Mouse (Mus musculus) frontal cortex, postnatal 25 days (tissue): ENCODE results near the gene Pigb.
"Not testable (repeated sequence)": the region's sequence is repeated elsewhere in the genome, so short reads cannot be mapped to it uniquely, and the experiment has no call there.

Experiments
- DNase-seq, 2 experiments: peaks; one replicate each; pipeline ENCODE4 v3.0.0; 2022; ENCODE audit warnings: low spot score in 2 of 2

Pigb gene

GRCm38 (mm10) chr9:73040080-73040479, at the start of gene Pigb:
Gene Pigb, minus strand, starts transcription at chr9:73040378.
- DNase-seq: no peak

- DNase-seq: no peak
Measured at GRCm38 (mm10) chr9:73089222-73089920, 49.2 kb upstream of the Pigb start.

- no peak for DNase-seq
Measured at GRCm38 (mm10) chr9:73087581-73087980, 47.4 kb upstream of the Pigb start.

- DNase-seq: no peak
Measured at GRCm38 (mm10) chr9:73087121-73087520, 46.9 kb upstream of the Pigb start.

GRCm38 (mm10) chr9:73085845-73086244, 45.7 kb upstream of the Pigb start:
- DNase-seq: no peak

GRCm38 (mm10) chr9:73083956-73084355, 43.8 kb upstream of the Pigb start:
- no peak for DNase-seq

- DNase-seq: no peak
Measured at GRCm38 (mm10) chr9:73082291-73083000, 42.3 kb upstream of the Pigb start.

- DNase-seq: no peak
Measured at GRCm38 (mm10) chr9:73079801-73080325, 39.7 kb upstream of the Pigb start.

GRCm38 (mm10) chr9:73079349-73079748, 39.2 kb upstream of the Pigb start:
- DNase-seq: not testable (repeated sequence)

- no peak for DNase-seq
Measured at GRCm38 (mm10) chr9:73073169-73073568, 33.0 kb upstream of the Pigb start.

- DNase-seq: no peak
Measured at GRCm38 (mm10) chr9:73072426-73072825, 32.2 kb upstream of the Pigb start.

- no peak for DNase-seq
Measured at GRCm38 (mm10) chr9:73070971-73071659, 30.9 kb upstream of the Pigb start.

GRCm38 (mm10) chr9:73068688-73069087, 28.5 kb upstream of the Pigb start:
- no peak for DNase-seq

- peak; percentile 15 to 26 for DNase-seq
Measured at GRCm38 (mm10) chr9:73068230-73068679, 28.1 kb upstream of the Pigb start.

- DNase-seq: no peak
Measured at GRCm38 (mm10) chr9:73067086-73067485, 26.9 kb upstream of the Pigb start.

- no peak for DNase-seq
Measured at GRCm38 (mm10) chr9:73063621-73064290, 23.6 kb upstream of the Pigb start.

- DNase-seq: no peak
Measured at GRCm38 (mm10) chr9:73059224-73059623, 19.0 kb upstream of the Pigb start.

- no peak for DNase-seq
Measured at GRCm38 (mm10) chr9:73055441-73055911, 15.3 kb upstream of the Pigb start.

- no peak for DNase-seq
Measured at GRCm38 (mm10) chr9:73050606-73051005, 10.4 kb upstream of the Pigb start.

GRCm38 (mm10) chr9:73049833-73050232, 9.7 kb upstream of the Pigb start:
- DNase-seq: no peak

GRCm38 (mm10) chr9:73048927-73049326, 8.7 kb upstream of the Pigb start:
- no peak for DNase-seq

GRCm38 (mm10) chr9:73047906-73048305, 7.7 kb upstream of the Pigb start:
- DNase-seq: no peak
